Mouse (Mus musculus) cerebellum, adult 2 months (tissue): Measurements from ENCODE around the gene Pepd. TPM values are rescaled to one million over a fixed set of nuclear protein-coding genes. Genes with fewer than 3 reads are reported as not detected.
"Not testable (repeated sequence)": the region's sequence is repeated elsewhere in the genome, so short reads cannot be mapped to it uniquely, and the experiment has no call there.

Experiments
- DNase-seq, 2 experiments: peaks; one replicate each; pipeline ENCODE4 v3.0.0; 2021
- H3K27ac ChIP-seq: fragments of 200-500 bp; 2 replicates; pipeline ENCODE4 v1.5.1; 2012; ENCODE audit warnings: low read length, control low read depth, inconsistent platforms; ENCODE audit not compliant: insufficient read depth
- H3K27me3 ChIP-seq: fragments of 200-500 bp; 2 replicates; pipeline ENCODE4 v1.6.1; 2012; ENCODE audit warnings: inconsistent platforms, mild to moderate bottlenecking, low read length, moderate library complexity; ENCODE audit not compliant: control insufficient read depth, insufficient read depth
- H3K4me1 ChIP-seq: fragments of 200-500 bp; 2 replicates; pipeline ENCODE4 v1.6.1; 2011; ENCODE audit warnings: low read length; ENCODE audit not compliant: control insufficient read depth, insufficient read depth
- H3K4me3 ChIP-seq: fragments of 200-500 bp; replicated peaks from 2 replicates; pipeline ENCODE3; 2011; ENCODE audit warnings: mild to moderate bottlenecking, low read depth, low read length, control low read depth; ENCODE audit not compliant: insufficient read depth
- CTCF ChIP-seq: fragments of 200-500 bp; IDR thresholded peaks from 2 replicates; pipeline ENCODE4 v1.5.1; 2011; ENCODE audit warnings: low read depth, mild to moderate bottlenecking, control low read depth, low read length, moderate library complexity, borderline replicate concordance; ENCODE audit not compliant: insufficient read depth
- POLR2A ChIP-seq: fragments of 200-500 bp; IDR thresholded peaks from 2 replicates; pipeline ENCODE4 v1.6.1; 2011; ENCODE audit warnings: low read length, control low read depth, borderline replicate concordance; ENCODE audit not compliant: insufficient read depth
- WGBS: fragments of 180-500 bp; shearing (Covaris S2); methylation state at CpG from one replicate; pipeline ENCODE4 v1.1.7; 2018; 5-methylcytosine and 5-hydroxymethylcytosine counted together
- polyA plus RNA-seq: library from polyadenylated mRNA; depleted of rRNA; stranded (reverse); fragments of >200 nt; gene quantifications from 2 replicates; pipeline ENCODE4 v1.2.3, GENCODE M21; 2012

Gene Pepd
- polyA plus RNA-seq, 1 experiment: 55.1 TPM

- 93% methylated on average over 4 of the region's 4 CpGs for WGBS
- no peak overlapping the region for H3K27ac ChIP-seq
These were observed 65.2 kb downstream of the Pepd start for GRCm38 (mm10) chr7:34977403-34977802.

DNA sequence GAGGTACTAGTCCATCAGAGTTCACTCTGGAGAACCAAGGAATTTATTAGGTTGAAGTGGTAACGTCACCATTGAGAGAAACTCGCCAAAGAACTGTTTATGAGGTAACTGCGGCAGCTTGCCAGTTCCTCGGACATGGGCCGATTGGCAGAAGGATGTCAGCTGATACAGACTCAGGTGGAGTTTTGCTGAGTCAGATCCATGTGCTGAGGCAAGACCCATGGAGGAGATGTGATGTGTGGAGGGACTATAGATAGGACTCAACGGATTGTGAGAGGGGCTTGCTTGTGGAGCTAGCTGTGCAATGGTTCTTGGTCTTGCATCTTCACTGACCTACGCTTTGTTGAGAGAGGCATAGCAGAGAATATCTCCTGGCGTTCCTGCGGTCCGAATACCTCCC is 69.6 kb downstream of the Pepd start:
- WGBS: 88% methylated on average over 10 of the region's 10 CpGs
- DNase-seq: no peak
- Histone ChIP-seq H3K27ac (no peak overlapping the region), H3K4me1 (no peaks in the 10 kb centered on the region), H3K4me3 (no peak overlapping the region), H3K27me3 (no peaks in the 10 kb centered on the region)
- no peak for TF ChIP-seq POLR2A

More at GRCm38 (mm10) chr7:34977403-34977802, 65.2 kb downstream of the Pepd start:
- Histone ChIP-seq H3K27me3 (no peaks in the 10 kb centered on the region), H3K4me1 (no peaks in the 10 kb centered on the region), H3K4me3 (no peak overlapping the region)
- TF ChIP-seq POLR2A (no peak), CTCF (no peak)
- DNase-seq: no peak

GRCm38 (mm10) chr7:34982372-34982771 is 70.2 kb downstream of the Pepd start:
- not testable (repeated sequence) for DNase-seq, H3K4me3 ChIP-seq, H3K27ac ChIP-seq, H3K4me1 ChIP-seq, H3K27me3 ChIP-seq
- 71% methylated on average over 2 of the region's 2 CpGs for WGBS

- Histone ChIP-seq H3K4me3 (no peak overlapping the region), H3K4me1 (peaks cover 4% of the 10 kb centered on the region; the same call in 1 of the 2 replicates), H3K27ac (no peak overlapping the region), H3K27me3 (no peaks in the 10 kb centered on the region)
- WGBS: 77% methylated on average over 4 of the region's 4 CpGs
- no peak for DNase-seq
- TF ChIP-seq POLR2A (no peak), CTCF (no peak)
These were observed 71.7 kb downstream of the Pepd start for GRCm38 (mm10) chr7:34983702-34984475.

GRCm38 (mm10) chr7:34984526-34985133 is 72.5 kb downstream of the Pepd start:
- H3K4me3 ChIP-seq: no peak overlapping the region
- no peak for TF ChIP-seq POLR2A
- no peak for TF ChIP-seq CTCF
- no peak overlapping the region for H3K27ac ChIP-seq
- H3K27me3 ChIP-seq: no peaks in the 10 kb centered on the region
- DNase-seq: no peak
- 84% methylated on average over 11 of the region's 11 CpGs for WGBS
- H3K4me1 ChIP-seq: peaks cover 4% of the 10 kb centered on the region; the same call in 1 of the 2 replicates

DNA sequence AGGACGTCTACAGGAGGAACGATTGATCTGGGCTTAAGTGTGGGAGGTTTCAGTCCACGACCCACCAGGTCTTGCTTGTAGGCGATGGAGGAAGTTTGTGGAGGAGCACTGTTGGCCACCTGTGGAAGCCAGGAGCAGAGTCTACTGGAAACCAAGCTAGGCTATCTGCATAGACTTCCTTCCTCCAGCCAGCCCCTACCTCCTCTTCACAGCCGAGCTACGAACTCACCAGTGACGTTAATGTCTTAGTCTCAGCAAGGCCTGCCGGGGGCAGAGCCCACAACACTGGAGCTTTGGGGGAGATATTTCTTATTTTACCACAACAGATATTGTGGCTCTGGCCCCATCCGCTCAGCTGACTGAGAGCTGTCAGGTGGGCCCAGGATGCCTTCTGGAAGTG is 73.0 kb downstream of the Pepd start:
- no peak overlapping the region for H3K4me3 ChIP-seq
- no peak for DNase-seq
- H3K27ac ChIP-seq: no peak overlapping the region
- TF ChIP-seq POLR2A (no peak), CTCF (no peak)
- H3K4me1 ChIP-seq: peaks cover 4% of the 10 kb centered on the region; the same call in 1 of the 2 replicates
- no peaks in the 10 kb centered on the region for H3K27me3 ChIP-seq
- WGBS: 92% methylated on average over 9 of the region's 9 CpGs

GRCm38 (mm10) chr7:34985646-34986045 is 73.5 kb downstream of the Pepd start:
- H3K27me3 ChIP-seq: no peaks in the 10 kb centered on the region
- H3K4me1 ChIP-seq: peaks cover 4% of the 10 kb centered on the region; the same call in 1 of the 2 replicates
- DNase-seq: no peak
- no peak overlapping the region for H3K27ac ChIP-seq
- H3K4me3 ChIP-seq: no peak overlapping the region
- TF ChIP-seq CTCF (no peak), POLR2A (no peak)

DNA sequence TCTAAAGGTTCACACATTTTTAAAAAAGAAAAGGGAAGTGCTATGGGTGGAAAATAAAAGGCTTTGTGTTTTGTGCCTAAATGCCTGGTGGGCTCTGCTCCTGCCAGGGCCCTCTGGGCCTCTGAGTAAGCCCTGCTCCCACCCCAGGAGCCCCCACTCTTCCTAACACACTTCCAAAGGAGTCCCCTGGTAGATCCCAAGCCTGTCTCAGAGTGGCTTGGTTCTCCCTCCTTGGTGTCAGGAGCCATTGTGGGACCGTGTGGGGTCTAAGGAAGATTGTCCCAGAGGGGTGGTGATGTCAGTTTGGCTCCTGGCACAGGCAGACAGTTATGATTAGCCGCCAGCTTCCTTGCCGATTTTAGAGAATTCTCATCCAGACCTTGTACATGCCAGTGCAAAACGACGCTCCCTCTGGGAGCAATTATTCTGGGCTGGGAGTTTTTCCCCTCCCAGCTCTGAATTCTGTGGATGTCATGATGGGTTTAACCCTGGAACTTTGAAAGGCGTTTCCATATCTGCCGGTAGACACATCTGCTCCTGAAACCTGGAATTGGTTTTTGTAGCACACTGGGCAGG is 74.5 kb downstream of the Pepd start:
- no peak for DNase-seq
- no peak overlapping the region for H3K4me3 ChIP-seq
- H3K27me3 ChIP-seq: no peaks in the 10 kb centered on the region
- H3K27ac ChIP-seq: no peak overlapping the region
- peaks cover 4% of the 10 kb centered on the region; the same call in 1 of the 2 replicates for H3K4me1 ChIP-seq
- WGBS: 43% methylated on average over 7 of the region's 7 CpGs
- TF ChIP-seq CTCF (no peak), POLR2A (no peak)
